Mouse (Mus musculus) lung, adult 2 months (tissue): ENCODE results near the gene Epb41l3.

Source experiments
- CTCF ChIP-seq: fragments of 200-500 bp; IDR thresholded peaks from 2 replicates; pipeline ENCODE4 v1.5.1; 2011; ENCODE audit warnings: mild to moderate bottlenecking, low read length, control low read depth; ENCODE audit not compliant: insufficient read depth
- POLR2A ChIP-seq: fragments of 200-500 bp; IDR thresholded peaks from 2 replicates; pipeline ENCODE4 v1.6.1; 2011; ENCODE audit warnings: low read depth, mild to moderate bottlenecking, control low read depth, low read length, borderline replicate concordance; ENCODE audit errors: extremely low read depth

GRCm38 (mm10) chr17:69091618-69092017 is 16.1 kb downstream of the Epb41l3 start:
- TF ChIP-seq POLR2A (no peak), CTCF (no peak)
